Mouse (Mus musculus): ENCODE results near the gene Rrad.

- TF ChIP-seq CTCF (IDR thresholded peaks at IDR 0.05; ENCODE audit: insufficient read depth, low read length) (no peak), POLR2A (IDR thresholded peaks at IDR 0.05; ENCODE audit: borderline replicate concordance, extremely low read depth, low read depth, low read length) (no peak)
Measured at GRCm38 (mm10) chr8:104631975-104632374, 848 bp upstream of the Rrad start.

All from lung, adult 2 months (tissue).